Mouse (Mus musculus) central nervous system, embryonic 14 days (tissue): Measurements from ENCODE around the gene Atoh8. TPM values are rescaled to one million over a fixed set of nuclear protein-coding genes. Genes with fewer than 3 reads are reported as not detected.

Experiments
- polyA plus RNA-seq: library from polyadenylated mRNA; depleted of rRNA; stranded (reverse); fragments of >200 nt; gene quantifications from 2 replicates; pipeline ENCODE4 v1.2.3, GENCODE M21; 2012; rRNA removed

Gene Atoh8
- polyA plus RNA-seq: 2.8 and 5.9 TPM in 2 replicates

GRCm38 (mm10) chr6:72235098-72235806 is at the start of gene Atoh8:
Gene Atoh8, minus strand, starts transcription at chr6:72235577.

Other genes starting within 250 kb of the Atoh8 start
- 28.6 and 32.2 TPM in 2 replicates for gene St3gal5, start 138.0 kb downstream of the Atoh8 start, polyA plus RNA-seq
- 0.04 and 0.10 TPM in 2 replicates for gene Sftpb, start 69.0 kb upstream of the Atoh8 start, polyA plus RNA-seq
- 42.2 and 47.0 TPM in 2 replicates for gene Usp39, start 109.6 kb upstream of the Atoh8 start, polyA plus RNA-seq
- 26.6 and 28.5 TPM in 2 replicates for gene 0610030E20Rik, start 111.7 kb upstream of the Atoh8 start, polyA plus RNA-seq
- 35.5 and 40.2 TPM in 2 replicates for gene Tmem150a, start 119.9 kb upstream of the Atoh8 start, polyA plus RNA-seq
- 83.0 and 83.4 TPM in 2 replicates for gene Rnf181, start 131.4 kb upstream of the Atoh8 start, polyA plus RNA-seq
- gene Vamp5, start 144.9 kb upstream of the Atoh8 start, polyA plus RNA-seq: 14.8 and 17.8 TPM in 2 replicates
- 26.1 and 45.9 TPM in 2 replicates for gene Vamp8, start 155.1 kb upstream of the Atoh8 start, polyA plus RNA-seq
- 20.4 and 24.2 TPM in 2 replicates for gene Ggcx, start 178.7 kb upstream of the Atoh8 start, polyA plus RNA-seq
- gene Mat2a, start 204.0 kb upstream of the Atoh8 start, polyA plus RNA-seq: 327 and 350 TPM in 2 replicates